Mouse (Mus musculus) embryonic fibroblast, embryonic 13.5 days (primary cell): ENCODE data around the gene Tmem19.

Experiments
- CTCF ChIP-seq: IDR thresholded peaks from 2 replicates; pipeline ENCODE4 v1.5.1; 2011; ENCODE audit warnings: mild to moderate bottlenecking, control low read depth, low read length, moderate library complexity, borderline replicate concordance; ENCODE audit not compliant: insufficient read depth
- POLR2A ChIP-seq: IDR thresholded peaks from 2 replicates; pipeline ENCODE4 v1.6.1; 2011; ENCODE audit warnings: low read depth, mild to moderate bottlenecking, control low read depth, low read length, moderate library complexity

GRCm38 (mm10) chr10:115356106-115356505 is 6.2 kb downstream of the Tmem19 start:
- TF ChIP-seq POLR2A: no peak
- TF ChIP-seq CTCF: no peak
